Mouse (Mus musculus): ENCODE measurements around the gene P4htm.
"Not testable (repeated sequence)": the region's sequence is repeated elsewhere in the genome, so short reads cannot be mapped to it uniquely, and the experiment has no call there.

The P4htm gene

DNA sequence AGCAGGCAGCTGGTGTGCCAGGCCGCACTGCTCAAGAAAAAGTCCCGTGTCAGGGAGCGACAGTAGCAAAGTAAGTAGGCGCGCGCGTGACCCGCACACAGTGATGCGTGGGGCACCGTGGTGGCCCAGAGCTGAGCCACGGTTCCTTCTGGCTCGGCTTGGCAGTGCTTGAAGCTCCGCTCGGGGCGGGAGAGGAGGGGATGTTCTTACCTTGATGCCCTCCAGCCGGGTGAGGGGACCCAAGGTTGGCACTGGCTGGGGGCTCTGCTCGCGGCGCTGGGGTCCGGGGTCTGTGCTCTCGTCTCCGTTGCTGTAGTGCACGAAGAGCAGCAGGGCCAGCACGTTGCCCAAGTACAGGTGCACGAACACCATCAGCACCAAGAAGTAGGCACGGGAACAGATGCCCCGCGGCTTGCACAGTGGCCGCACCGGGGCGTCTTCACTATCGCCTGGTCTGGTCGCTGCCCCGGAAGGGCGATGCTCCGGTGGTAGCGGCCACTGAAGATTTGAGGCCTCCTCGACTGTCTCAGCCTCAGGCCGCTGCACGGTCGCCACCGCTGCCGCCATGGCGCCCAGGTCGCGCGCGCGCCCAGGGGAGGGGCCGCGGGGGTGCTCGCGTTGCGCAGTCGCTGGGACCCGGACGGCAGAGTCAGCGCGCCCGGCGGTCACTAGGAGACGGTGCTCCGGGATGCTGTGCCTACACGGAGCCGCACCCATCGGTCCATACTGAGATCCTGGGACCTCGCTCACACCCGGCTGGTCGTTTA, at the start of gene P4htm:
TSS of gene P4htm (minus strand) at position 670 of the 767 bp plus-strand sequence.
- peak; percentile 34 to 39 for DNase-seq (ENCODE audit: low spot score in 2 of 2)

DNA sequence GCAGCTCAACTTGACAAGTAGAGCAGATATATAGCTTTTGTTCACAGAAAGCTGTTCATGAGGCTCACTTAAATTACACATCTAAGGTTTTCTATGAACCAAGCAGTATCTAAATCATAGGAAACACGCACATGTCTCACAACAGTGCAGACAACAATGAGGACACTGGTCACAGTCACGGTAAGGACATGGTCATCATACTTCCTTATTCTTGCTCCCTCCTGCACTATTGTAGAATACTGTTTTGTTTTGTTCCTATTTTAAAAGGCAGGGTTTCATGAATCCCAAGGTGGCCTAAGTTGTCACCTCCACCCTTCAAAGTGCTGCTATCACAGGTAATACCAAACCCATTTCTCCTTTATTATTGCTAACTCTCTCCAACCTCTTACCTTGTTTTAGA, 42.4 kb upstream of the P4htm start:
- no peak for DNase-seq (ENCODE audit: low spot score in 2 of 2)

DNA sequence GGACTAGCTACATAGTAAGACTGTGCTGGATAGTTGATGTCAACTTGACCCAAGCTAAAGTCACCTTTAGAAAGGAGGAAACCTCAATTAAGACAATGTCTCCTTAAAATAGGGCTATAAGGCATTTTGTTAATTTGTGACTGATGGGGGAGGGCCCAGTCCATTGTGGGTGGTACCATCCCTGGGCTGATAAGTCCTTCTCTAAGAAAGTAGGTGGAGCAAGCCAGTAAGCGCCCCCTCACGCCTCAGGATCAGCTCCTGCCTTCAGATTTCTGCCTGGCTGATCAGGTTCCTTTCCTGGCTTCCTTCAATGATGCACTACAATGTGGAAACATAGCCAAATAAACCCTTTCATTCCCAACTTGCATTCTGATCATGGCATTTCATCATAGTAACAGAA, 37.9 kb upstream of the P4htm start:
- DNase-seq (ENCODE audit: low spot score in 2 of 2) = no peak

DNA sequence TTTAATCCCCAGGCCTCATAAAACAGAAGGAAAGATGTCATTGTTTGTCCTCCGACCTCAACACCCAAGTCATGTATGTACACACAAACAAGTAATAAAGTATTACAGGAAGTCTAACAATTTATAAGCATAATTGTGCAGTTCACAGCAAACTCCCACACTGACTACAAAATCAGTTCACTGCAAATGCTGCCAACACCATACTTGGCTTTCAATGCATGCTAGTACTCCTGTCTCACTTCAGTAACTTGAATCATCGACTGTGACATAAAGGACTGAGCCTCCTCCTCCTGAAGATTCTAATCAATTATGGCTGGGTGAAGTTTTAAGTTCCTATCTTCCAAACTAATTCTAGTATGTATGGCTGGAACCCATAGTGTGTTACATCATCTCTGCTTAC, 36.4 kb upstream of the P4htm start:
- no peak for DNase-seq (ENCODE audit: low spot score in 2 of 2)

DNA sequence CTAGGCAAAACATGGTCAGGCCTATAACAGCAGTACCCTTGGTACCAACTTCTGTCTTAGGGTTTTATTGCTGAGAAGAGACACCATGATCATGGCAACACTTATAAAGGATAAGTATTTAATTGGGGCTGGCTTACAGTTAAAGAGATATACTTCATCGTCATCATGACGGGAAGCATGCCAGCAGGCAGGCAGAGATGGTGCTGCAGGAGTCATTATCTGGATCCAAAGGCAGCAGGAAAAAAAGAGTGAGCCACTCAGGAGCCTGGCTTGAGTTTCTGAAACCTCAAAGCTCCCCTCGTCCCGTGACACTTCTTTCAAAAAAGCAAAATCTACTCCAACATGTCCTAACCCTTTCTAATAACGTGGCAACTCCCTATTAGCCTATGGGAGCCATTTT, 34.9 kb upstream of the P4htm start:
- DNase-seq (ENCODE audit: low spot score in 2 of 2) = peak in 1 of 2 experiments; percentile 28

DNA sequence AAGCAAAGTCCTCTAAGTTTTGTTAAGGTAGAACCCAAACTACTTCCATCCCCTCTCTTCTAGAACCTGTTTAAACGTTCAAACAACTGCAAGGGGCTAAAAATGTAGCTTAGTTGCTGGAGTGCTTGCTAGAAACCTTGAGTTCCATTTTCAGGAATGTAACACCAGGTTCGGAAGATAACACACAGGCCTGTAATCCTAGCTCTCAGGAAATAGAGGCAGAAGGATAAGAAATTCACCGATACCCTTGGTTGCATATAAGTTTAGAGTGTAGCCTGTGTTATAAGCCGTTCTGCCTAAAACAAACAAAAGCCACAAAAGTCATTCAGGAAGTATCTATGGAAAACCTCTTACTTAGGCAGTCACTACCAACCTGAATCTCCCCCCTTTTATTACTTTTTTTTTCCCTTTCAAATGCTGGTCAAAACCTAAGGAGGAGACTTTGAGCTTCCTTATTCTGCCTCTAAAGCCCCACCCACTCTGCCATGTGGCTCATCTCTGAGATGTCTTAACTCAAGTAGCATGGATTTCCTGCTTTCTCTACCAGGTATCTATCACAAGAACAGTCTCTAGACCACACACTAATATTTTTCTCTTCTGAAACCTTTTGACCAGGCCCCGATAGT, 34.3 kb upstream of the P4htm start:
- DNase-seq (ENCODE audit: low spot score in 2 of 2) = no peak

DNA sequence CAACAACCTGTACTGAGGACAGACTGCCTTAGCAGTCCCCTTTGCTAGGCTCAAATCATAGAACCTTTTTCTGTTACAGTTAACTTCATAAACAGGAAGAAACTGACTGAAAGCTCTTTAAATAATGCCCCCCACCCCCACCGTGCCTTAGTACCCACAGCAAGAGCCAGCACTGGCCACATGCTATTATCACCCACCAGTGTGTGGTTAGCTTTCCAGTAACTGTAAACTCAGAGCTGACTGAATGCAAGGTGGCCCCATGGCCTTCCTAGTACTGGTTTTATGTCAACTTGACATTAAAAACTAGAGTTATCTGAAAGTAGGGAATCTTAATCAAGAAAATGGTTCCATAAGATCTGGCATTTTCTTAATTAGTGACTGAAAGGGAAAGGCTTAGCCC, 33.2 kb upstream of the P4htm start:
- no peak for DNase-seq (ENCODE audit: low spot score in 2 of 2)

DNA sequence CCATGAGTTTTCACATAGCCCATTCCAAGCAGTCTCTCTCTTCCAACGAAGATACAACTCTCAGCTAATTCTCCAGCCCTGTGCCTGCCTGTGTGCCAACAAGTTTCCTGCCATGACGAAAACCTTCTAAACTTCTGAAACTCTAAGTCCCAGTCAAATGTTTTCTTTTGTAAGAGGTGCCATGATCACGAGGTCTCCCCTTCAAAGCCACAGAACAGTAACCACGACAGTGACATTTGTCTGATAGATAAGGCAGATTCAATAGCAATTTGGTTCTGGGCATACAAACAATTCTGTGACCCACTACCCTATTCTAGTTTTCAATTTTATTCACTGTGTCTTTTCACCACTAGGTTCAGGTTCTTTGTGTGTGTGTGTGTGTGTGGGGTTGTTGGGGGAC, 30.7 kb upstream of the P4htm start:
- DNase-seq (ENCODE audit: low spot score in 2 of 2) = no peak

DNA sequence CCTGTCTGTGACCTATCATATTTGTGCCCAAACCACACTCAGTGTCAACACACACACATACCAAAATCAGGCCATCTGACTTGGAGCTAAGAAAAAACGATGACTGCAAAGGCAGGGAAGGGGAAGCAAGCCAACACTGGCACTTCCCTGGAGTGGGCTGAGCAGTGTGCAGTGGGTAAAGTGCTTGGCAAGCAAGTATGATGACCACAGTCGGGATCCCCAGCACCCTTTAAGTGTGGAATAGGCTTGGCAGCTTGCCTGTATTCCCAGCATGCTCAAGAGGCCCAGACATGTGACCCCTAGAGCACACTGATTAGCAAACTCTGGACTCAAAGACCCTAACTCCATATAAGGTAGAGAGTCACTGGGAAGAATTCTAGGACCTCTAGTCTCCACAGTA, 29.0 kb upstream of the P4htm start:
- DNase-seq (ENCODE audit: low spot score in 2 of 2) = no peak

DNA sequence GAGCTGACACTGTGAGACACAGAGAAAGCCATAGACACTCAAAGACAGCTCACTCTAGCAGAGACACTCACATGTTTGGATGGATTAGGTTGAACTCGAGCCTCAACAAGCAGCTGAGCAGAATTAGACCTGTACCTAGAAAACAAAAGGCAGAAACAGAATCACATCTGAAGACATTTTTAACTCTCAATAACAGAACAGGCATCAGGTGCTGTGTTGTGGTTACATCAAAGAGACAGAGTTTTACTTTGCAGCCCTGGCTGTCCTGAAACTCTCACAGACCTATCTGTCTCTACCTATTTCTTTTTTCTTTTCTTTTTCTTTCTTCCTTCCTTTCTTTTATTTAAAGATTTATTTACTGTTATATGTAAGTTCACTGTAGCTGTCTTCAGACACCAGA, 19.8 kb upstream of the P4htm start:
- no peak for DNase-seq (ENCODE audit: low spot score in 2 of 2)

DNA sequence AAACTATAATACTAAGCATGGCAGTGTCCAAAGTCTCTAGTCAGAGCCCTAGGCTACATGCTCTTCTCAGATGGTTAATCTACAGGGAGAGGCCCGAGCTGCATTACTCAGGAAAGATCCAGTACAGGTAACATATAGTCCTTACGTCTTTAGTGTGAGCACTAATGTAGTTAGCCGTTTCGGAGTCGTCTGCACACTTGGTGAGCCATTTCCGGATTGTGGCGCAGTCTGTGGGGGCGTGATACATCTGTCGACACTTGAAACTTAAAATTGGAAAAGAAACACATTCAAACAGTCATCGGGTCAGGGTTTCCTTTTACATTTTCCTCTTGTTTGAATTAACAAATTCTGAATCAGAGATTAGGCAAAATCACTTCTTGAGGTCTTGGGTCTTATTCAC, 14.0 kb upstream of the P4htm start:
- DNase-seq (ENCODE audit: low spot score in 2 of 2) = no peak

DNA sequence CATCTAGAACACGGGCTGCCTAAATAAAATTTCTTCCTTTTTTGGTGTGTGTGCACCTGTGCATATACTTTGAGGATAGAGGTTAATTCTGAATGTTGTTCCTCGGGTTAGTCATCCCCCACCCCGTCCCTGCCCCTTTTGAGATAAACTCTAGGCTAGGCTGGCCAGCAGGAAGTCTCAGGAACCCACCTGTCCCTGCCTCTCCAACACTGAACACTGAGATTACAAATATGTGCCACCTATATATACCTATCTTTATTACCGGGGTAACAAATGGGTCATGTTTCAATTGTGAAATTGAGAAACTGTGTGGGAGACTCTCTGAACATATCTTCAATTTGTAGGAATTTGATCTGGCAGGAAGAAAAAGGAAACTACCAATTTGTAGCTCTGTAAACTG, 11.4 kb upstream of the P4htm start:
- no peak for DNase-seq (ENCODE audit: low spot score in 2 of 2)

DNA sequence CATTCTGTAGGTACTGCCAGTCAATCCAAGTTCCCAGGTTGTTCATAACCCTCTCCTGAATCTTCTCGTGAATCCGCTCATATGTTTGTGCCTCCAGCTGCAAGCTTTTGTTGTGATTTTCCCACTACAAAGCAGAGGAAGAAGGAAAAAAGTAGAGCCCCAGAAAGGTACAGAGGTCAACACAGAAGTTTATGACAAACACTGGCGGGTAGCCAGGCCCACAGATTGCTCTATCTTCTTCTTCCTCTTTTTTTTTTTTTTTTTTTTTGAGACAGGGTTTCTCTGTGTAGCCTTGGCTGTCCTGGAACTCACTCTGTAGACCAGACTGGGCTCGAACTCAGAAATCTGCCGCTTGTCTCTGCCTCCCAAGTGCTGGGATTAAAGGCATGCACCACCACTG, 10.5 kb upstream of the P4htm start:
- not testable (repeated sequence) for DNase-seq (ENCODE audit: low spot score in 2 of 2)

DNA sequence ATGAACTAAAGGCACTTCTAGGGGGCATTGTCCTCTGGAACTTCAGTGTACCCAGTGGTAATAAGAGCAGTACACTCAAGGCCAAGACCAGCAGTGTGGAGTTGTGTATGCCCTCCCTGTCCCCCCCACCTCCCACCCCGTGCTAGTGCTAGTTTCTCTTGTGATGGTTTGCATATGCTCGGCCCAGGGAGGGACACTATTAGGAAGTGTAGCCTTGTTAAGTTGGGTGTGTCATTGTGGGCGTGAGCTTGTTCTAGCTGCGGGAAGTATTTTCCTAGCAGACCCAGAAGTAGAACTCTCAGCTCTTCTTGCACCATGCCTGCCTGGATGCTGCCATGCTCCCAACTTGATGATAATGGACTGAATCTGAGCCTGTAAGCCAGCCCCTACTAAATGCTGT, 4.5 kb upstream of the P4htm start:
- DNase-seq (ENCODE audit: low spot score in 2 of 2) = no peak

DNA sequence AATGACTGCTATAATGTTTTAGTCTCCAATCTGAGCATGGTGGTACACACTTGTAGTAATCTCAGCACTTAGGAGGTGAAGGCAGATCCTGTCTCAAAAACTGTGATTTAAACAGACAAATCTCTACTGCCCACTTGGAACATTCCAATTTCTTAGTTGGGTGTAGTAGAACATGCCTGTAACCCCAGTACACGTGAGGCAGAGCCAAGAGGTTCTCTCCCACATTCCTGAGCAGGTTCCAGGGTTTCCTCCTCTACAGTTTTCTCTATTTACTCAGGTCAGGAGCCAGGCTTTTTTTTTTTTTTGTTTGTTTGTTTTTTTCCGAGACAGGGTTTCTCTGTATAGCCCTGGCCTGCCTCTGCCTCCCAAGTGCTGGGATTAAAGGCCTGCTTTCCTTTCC, 2.5 kb upstream of the P4htm start:
- DNase-seq (ENCODE audit: low spot score in 2 of 2) = no peak

DNA sequence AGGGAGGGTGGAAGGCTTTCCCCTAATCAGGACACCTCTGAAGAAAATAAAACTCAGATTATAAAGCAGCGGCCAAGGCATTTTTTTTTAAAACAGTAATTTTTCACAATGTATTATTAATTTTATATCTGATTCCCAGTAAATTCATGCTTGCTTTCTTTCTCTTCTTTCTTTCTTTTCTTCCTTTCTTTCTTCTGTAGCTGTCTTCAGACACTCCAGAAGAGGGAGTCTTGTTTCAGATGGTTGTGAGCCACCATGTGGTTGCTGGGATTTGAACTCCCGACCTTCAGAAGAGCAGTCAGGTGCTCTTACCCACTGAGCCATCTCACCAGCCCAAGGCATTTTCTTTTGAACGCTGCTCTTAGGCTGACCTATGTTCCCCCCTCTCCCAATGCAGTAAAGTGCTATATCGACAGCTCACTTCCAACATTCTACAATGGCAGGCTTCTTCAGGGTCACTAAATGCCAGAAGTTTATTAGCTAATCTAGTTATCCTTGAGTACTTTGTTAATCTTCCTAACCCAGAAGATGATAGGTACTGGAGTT, 1.6 kb upstream of the P4htm start:
- DNase-seq (ENCODE audit: low spot score in 2 of 2) = no peak

DNA sequence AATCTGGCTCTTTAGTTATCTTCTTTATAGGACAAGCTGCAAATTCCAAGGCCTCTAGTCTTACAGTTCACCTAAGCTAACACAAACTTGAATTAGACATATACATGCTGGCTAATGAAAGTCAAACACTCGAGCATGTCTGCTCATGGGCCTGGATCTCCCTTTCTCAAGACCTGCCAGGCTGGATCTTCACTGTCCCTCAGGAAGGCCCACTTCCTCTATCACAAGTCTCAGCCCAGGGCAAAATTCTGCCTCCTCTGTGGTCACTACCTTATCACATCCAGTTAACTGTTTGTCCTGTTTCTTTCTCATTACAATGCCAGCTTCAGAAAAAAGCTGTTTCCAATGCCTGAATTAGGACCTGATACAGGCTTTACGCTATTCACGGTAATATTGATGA, 3.1 kb downstream of the P4htm start:
- DNase-seq (ENCODE audit: low spot score in 2 of 2) = no peak

DNA sequence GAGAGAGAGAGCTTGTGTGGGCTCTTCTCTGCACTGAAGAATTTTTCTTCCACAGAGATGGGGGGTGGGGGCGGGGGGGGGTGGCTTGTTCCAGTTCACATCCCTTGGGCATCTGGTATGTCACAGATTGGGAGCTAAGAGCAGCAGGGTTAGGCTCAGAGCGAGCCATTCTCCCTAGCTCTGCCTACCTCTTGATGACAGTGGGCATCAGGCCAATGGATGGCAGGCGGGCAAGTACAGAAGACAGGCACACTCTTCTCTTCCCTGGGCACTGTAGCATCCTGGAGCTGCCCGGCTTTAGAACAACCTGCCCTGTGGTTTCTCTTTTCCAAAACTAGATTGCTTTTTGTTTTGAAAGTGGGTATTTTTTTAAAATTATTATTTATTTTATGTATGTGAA, 6.0 kb downstream of the P4htm start:
- no peak for DNase-seq (ENCODE audit: low spot score in 2 of 2)

DNA sequence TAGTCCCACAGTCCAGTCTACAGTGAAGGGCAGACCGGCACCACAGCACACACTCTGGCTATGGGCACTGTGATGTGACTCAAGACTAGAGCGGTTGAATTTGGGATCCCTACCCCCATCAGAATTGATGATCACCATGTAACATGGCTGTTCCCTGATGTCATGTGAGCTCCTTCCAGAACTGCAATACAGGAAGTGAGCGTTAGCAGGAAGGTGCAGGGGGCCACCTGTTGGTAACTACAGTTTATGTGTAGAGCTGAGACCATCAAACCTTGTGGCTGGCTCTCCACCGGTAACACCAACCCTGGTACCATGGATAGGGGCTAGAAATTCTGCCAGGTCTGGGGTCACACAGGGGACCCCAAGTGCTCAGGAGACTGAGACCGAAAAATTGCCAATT, 8.2 kb downstream of the P4htm start:
- DNase-seq (ENCODE audit: low spot score in 2 of 2) = no peak

DNA sequence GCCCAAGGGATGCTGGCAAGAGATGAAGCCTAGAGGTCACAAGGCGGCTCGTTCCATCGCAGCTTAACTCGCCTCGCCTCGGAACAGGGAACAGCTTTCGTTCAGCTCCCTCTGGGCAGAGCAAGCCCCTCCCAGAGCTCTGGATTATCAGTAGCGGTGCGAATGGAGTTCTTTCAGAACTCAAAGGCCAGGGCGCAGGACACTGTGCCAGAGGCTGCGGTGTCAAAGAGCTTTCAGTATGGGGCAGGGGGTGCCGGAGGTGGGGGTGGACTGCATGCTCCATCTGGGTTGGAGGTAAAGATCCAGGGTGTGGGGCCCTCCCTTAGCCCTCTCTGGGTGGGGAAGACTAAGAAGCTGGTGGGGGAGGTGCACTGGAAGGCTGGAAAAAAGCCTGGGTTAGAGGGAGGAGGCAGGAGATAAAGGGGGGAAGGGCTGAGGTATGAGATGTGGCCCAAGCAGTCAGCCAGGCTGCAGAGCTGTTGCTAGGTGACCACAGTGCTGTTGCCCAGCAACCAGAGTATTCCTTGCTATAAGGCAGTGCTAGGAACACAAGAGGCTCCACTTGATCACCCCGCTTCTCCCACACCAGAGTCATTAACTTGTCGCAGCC, 9.8 kb downstream of the P4htm start:
- no peak for DNase-seq (ENCODE audit: low spot score in 2 of 2)

DNA sequence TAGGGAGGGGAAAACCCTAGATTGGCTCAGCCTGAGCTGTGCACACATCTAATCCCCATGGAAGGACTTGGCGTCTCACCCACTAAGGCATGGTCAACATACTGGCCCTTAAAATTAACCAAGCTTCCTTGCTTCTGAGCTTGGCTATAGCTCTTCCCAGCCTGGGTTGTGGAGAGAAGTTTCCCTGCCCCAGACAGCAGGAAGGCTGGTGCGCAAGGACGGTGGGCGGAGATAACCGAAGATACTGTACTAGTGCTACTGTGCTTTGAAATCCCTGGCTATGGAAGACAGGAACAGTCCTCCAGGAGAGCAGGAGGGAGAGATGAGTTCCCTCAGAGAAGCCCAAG, 18.1 kb downstream of the P4htm start:
- no peak for DNase-seq (ENCODE audit: low spot score in 2 of 2)

DNA sequence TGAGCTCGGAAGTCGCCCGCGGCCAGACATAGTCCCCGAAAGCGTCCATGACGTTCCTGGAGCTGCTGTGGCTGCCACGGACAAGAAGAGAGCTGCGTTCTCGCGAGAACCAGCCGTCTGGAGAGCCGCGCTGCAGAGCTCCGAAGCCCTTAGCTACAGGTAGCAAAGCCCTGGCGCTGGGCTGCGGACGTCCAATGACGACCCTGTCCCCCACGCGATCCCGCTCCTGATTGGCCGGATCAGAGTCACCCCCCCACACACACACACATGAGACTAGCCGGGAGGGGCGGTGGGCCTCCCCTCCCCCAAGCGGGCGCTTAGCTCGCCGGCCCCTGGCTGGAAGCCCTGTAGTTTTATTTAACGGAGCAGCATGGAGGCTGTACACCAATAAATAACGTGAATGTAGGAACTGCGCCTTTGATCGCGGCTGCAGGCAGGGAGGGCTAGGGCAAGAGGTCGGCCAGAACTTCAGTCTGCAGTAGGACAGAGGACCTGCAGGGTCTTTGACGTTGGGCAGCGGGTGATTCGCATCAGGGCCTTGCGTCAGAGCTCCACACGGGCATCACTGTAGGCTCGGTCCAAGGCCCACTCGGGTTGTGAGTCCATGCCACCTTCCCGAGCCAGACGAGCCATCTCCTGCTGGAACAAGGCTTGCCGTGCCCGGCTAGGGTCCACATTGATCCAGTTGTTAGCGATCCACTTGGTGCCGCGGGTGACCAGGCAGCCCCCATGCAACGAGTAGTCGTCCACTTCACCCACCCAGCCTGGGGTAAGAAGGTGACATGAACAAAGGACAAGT, 18.7 kb downstream of the P4htm start, which contains the start of gene Wdr6:
TSS of gene Wdr6 (minus strand) at position 195 of the 799 bp plus-strand sequence.
- peak; percentile 95 for DNase-seq (ENCODE audit: low spot score in 2 of 2)
